Mouse (Mus musculus) cerebellum, adult 18-20 months (tissue): ENCODE results near the gene Gm13078.

Source experiments
- DNase-seq, 2 experiments: peaks; one replicate each; pipeline ENCODE4 v3.0.0; 2021

Gm13078 gene

GRCm38 (mm10) chr4:143719155-143719554, at the start of gene Gm13078:
Gene Gm13078 (plus strand): TSS chr4:143719455.
- DNase-seq = no peak

- DNase-seq = no peak
Measured at GRCm38 (mm10) chr4:143702611-143703010, 16.6 kb upstream of the Gm13078 start, which contains the start of gene Gm13089. Gene Gm13089 (minus strand): TSS chr4:143702711.
